Mouse (Mus musculus) C2C12 (cell line): ENCODE measurements around the gene Slit3. TPM values are rescaled to one million over a fixed set of nuclear protein-coding genes. Genes with fewer than 3 reads are reported as not detected.

Experiments
- H3K27me3 ChIP-seq: one replicate; pipeline ENCODE4 v1.6.1; 2011; ENCODE audit not compliant: control insufficient read depth, insufficient read depth, insufficient read length
- H3K36me3 ChIP-seq: one replicate; pipeline ENCODE4 v1.6.1; 2011; ENCODE audit not compliant: control insufficient read depth, insufficient read depth
- H3K4me3 ChIP-seq: one replicate; pipeline ENCODE4 v1.5.1; 2011; ENCODE audit warnings: mild to moderate bottlenecking, control low read depth; ENCODE audit not compliant: poor library complexity, insufficient read depth, severe bottlenecking
- H3K79me2 ChIP-seq: one replicate; pipeline ENCODE4 v1.6.1; 2011; ENCODE audit not compliant: control insufficient read depth, insufficient read depth
- H3K79me3 ChIP-seq: one replicate; pipeline ENCODE4 v1.6.1; 2011; ENCODE audit warnings: low read depth, control low read depth
- H3ac ChIP-seq: one replicate; pipeline ENCODE3; 2011; ENCODE audit warnings: low read depth; ENCODE audit not compliant: control insufficient read depth, insufficient read length
- CEBPB ChIP-seq: IDR thresholded peaks from one replicate; pipeline ENCODE4 v1.6.1; 2011; ENCODE audit warnings: low read depth, mild to moderate bottlenecking, control low read depth, moderate library complexity
- CTCF ChIP-seq: IDR thresholded peaks from one replicate; pipeline ENCODE4 v1.5.1; 2011; ENCODE audit not compliant: control insufficient read depth, insufficient read depth, insufficient read length
- FOSL1 ChIP-seq: IDR thresholded peaks from one replicate; pipeline ENCODE4 v1.8.0; 2011; ENCODE audit warnings: mild to moderate bottlenecking, low read length; ENCODE audit not compliant: poor library complexity, insufficient read depth, severe bottlenecking
- MAX ChIP-seq: IDR thresholded peaks from one replicate; pipeline ENCODE4 v1.6.1; 2011; ENCODE audit warnings: mild to moderate bottlenecking, control low read depth
- MYOD1 ChIP-seq: IDR thresholded peaks from one replicate; pipeline ENCODE4 v1.6.1; 2011; ENCODE audit warnings: low read depth; ENCODE audit not compliant: control insufficient read depth, insufficient read length
- MYOG ChIP-seq: IDR thresholded peaks from one replicate; pipeline ENCODE4 v1.6.1; 2011; ENCODE audit not compliant: control insufficient read depth, insufficient read length; ENCODE audit errors: extremely low read depth
- USF1 ChIP-seq: IDR thresholded peaks from one replicate; pipeline ENCODE4 v1.6.1; 2011; ENCODE audit warnings: low read depth, mild to moderate bottlenecking, control low read depth, moderate library complexity
- polyA plus RNA-seq: library from polyadenylated mRNA; unstranded; fragments of >200 nt; fragmentation: generic; extraction: Trizol; gene quantifications from one replicate; pipeline ENCODE4 v1.2.1, GENCODE M21; 2012; ENCODE audit warnings: missing spikeins

Gene Slit3
- polyA plus RNA-seq, 1 experiment, result not detected

- H3K36me3 ChIP-seq, result no peaks in the 10 kb centered on the region
- no peak overlapping the region for H3K4me3 ChIP-seq
- no peaks in the 10 kb centered on the region for H3K79me3 ChIP-seq
- H3K79me2 ChIP-seq, result no peaks in the 10 kb centered on the region
- peaks cover 6% of the 10 kb centered on the region for H3K27me3 ChIP-seq
- H3ac ChIP-seq, result no peak overlapping the region
- no peak for TF ChIP-seq MYOD1
- peak; percentile 24 for TF ChIP-seq CTCF
Observed at GRCm38 (mm10) chr11:35119360-35119759, 1.7 kb upstream of the Slit3 start.

GRCm38 (mm10) chr11:35120076-35120475 is 948 bp upstream of the Slit3 start:
- H3K79me2 ChIP-seq, result no peaks in the 10 kb centered on the region
- H3K4me3 ChIP-seq, result no peak overlapping the region
- no peaks in the 10 kb centered on the region for H3K79me3 ChIP-seq
- no peaks in the 10 kb centered on the region for H3K36me3 ChIP-seq
- TF ChIP-seq CTCF (no peak), USF1 (no peak), MAX (no peak), MYOD1 (no peak), MYOG (no peak), FOSL1 (no peak), CEBPB (no peak)
- peaks cover 6% of the 10 kb centered on the region for H3K27me3 ChIP-seq
- H3ac ChIP-seq, result no peak overlapping the region

- peaks cover 6% of the 10 kb centered on the region for H3K27me3 ChIP-seq
- H3K79me3 ChIP-seq, result no peaks in the 10 kb centered on the region
- H3ac ChIP-seq, result no peak overlapping the region
- no peaks in the 10 kb centered on the region for H3K79me2 ChIP-seq
- TF ChIP-seq MYOD1, result no peak
- no peak for TF ChIP-seq MAX
- TF ChIP-seq CTCF, result no peak
- TF ChIP-seq CEBPB, result no peak
- no peak for TF ChIP-seq FOSL1
- TF ChIP-seq MYOG, result no peak
- TF ChIP-seq USF1, result no peak
- no peaks in the 10 kb centered on the region for H3K36me3 ChIP-seq
- no peak overlapping the region for H3K4me3 ChIP-seq
Observed at GRCm38 (mm10) chr11:35121611-35121959, 561 bp downstream of the Slit3 start.

- Histone ChIP-seq H3ac (no peak overlapping the region), H3K79me2 (no peaks in the 10 kb centered on the region), H3K36me3 (no peaks in the 10 kb centered on the region), H3K4me3 (no peak overlapping the region), H3K27me3 (peaks cover 6% of the 10 kb centered on the region), H3K79me3 (no peaks in the 10 kb centered on the region)
- TF ChIP-seq MYOD1 (no peak), MAX (no peak), MYOG (no peak), USF1 (no peak), CTCF (no peak), CEBPB (no peak), FOSL1 (no peak)
Observed at GRCm38 (mm10) chr11:35122091-35122811, 1.2 kb downstream of the Slit3 start.

- TF ChIP-seq FOSL1 (no peak), MYOG (no peak), MYOD1 (no peak), CEBPB (no peak), MAX (no peak), USF1 (no peak), CTCF (no peak)
- no peak overlapping the region for H3ac ChIP-seq
- H3K27me3 ChIP-seq, result peaks cover 6% of the 10 kb centered on the region
- no peaks in the 10 kb centered on the region for H3K79me3 ChIP-seq
- H3K36me3 ChIP-seq, result no peaks in the 10 kb centered on the region
- no peaks in the 10 kb centered on the region for H3K79me2 ChIP-seq
- H3K4me3 ChIP-seq, result no peak overlapping the region
Observed at GRCm38 (mm10) chr11:35124489-35125107, 3.6 kb downstream of the Slit3 start.

- Histone ChIP-seq H3K36me3 (no peaks in the 10 kb centered on the region), H3K79me2 (no peaks in the 10 kb centered on the region), H3K4me3 (no peak overlapping the region), H3ac (no peak overlapping the region), H3K27me3 (peaks cover 6% of the 10 kb centered on the region), H3K79me3 (no peaks in the 10 kb centered on the region)
- TF ChIP-seq MYOD1, result no peak
- TF ChIP-seq MYOG, result no peak
Observed at GRCm38 (mm10) chr11:35125108-35125490, 4.1 kb downstream of the Slit3 start.
